Mouse (Mus musculus): ENCODE measurements around the gene Hsdl1.

GRCm38 (mm10) chr8:119591456-119591855 is 16.5 kb upstream of the Hsdl1 start:
- TF ChIP-seq POLR2A (IDR thresholded peaks at IDR 0.05; ENCODE audit: control insufficient read depth, low read depth, low read length) (no peak), CTCF (IDR thresholded peaks at IDR 0.05; ENCODE audit: control insufficient read depth, insufficient read depth, insufficient replicate concordance, low read depth, low read length) (no peak)

Measured in testis, adult 2 months (tissue).